Mouse (Mus musculus) neural tube, embryonic 10.5 days (tissue): Measurements from ENCODE around the gene Ccdc151.
A peak's percentile ranks its signal among the peaks of the same experiment; 100 is the strongest.

ENCODE experiments used
- DNase-seq: peaks from one replicate; pipeline ENCODE4 v3.0.0-alpha.2; 2017; ENCODE audit warnings: low spot score; ENCODE audit errors: extremely low spot score

Ccdc151 gene

GRCm38 (mm10) chr9:21959244-21959643 is 43.2 kb downstream of the Ccdc151 start:
- DNase-seq: no peak

GRCm38 (mm10) chr9:21958372-21958771 is 44.1 kb downstream of the Ccdc151 start:
- no peak for DNase-seq

GRCm38 (mm10) chr9:21955570-21956281 is 46.7 kb downstream of the Ccdc151 start, which contains the start of gene Swsap1:
Gene Swsap1, plus strand, starts transcription at chr9:21955755.
- DNase-seq: peak; percentile 97

GRCm38 (mm10) chr9:21955225-21955569 is 47.2 kb downstream of the Ccdc151 start:
- DNase-seq: no peak

DNA sequence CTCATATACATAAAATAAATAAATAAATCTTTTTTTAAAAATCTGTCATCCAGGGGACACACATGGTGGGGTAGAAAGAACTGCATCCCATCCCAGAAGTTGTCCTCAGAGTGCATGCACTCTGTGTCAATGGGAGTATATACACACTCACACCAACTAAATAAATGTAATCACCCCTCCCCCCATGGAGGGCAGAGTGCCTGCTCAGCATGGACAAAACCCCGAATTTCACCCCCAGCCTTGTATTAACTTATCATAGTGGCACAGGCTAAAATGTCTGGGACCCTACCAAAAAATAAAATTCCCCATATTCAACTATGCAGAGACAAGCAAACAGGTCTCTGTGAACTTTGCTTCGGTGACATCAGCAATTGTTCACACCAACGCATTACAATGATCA is 47.8 kb downstream of the Ccdc151 start:
- DNase-seq: no peak

DNA sequence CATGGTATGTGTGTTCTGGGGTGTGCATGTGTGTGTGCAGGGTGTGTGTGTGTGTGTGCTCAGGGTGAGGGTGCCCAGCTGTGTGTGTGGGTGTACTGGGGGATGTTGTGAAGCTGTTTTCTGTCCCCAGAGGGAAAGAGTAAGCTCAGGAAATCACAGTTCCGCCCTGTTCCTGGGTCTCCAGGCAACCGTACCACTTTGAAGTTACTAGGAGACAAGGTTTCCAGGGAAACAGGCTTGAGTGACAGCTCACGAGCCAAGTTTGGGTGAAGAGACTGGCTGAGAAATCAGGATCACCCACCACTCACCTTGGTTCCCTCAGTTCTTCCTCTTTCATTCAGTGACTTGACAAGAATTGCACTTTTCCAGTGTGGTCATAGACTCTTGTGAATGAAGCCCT is 48.8 kb downstream of the Ccdc151 start:
- no peak for DNase-seq

- no peak for DNase-seq
Observed at GRCm38 (mm10) chr9:21951977-21952376, 50.5 kb downstream of the Ccdc151 start.

- DNase-seq: peak; percentile 89
Observed at GRCm38 (mm10) chr9:21950322-21950721, 52.1 kb downstream of the Ccdc151 start.

DNA sequence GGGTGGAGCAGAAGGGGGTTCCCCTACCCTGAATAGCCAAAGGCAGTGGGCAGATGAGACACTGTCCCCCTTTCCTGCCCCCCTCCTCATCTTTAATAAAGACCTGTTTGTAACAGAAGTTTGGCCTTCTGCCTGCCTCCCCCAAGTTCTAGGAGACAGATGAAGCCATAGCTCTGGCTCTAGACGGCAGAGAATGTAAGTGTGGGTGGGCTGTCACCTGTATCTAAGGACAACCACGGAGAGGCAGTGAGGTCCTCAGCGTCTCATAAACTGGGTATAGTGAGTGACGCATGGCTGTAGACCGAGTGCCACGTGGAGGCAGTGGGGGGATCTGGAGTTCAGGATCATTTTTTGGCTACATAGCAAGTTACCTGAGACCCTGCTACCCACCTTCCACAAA is 53.6 kb downstream of the Ccdc151 start:
- no peak for DNase-seq

- DNase-seq: no peak
Observed at GRCm38 (mm10) chr9:21948146-21948545, 54.3 kb downstream of the Ccdc151 start.

- no peak for DNase-seq
Observed at GRCm38 (mm10) chr9:21947540-21948130, 54.8 kb downstream of the Ccdc151 start.

DNA sequence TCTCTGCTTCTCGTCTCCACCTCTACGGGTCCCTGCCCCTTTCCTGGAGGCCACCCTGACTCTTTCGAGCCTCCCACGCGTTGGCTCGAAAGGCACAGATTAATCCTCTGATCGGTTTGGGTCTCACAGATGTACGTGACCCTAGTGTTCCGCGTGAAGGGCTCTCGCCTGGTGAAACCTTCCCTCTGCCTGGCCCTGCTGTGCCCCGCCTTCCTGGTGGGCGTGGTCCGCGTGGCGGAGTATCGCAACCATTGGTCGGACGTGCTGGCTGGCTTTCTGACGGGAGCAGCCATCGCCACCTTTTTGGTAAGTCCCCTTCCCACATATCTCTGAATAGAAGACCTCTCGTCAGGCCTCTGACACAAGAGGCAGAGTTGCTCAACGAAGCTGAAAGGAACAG is 58.2 kb downstream of the Ccdc151 start:
- peak; percentile 29 for DNase-seq

GRCm38 (mm10) chr9:21943638-21944037 is 58.8 kb downstream of the Ccdc151 start:
- no peak for DNase-seq

DNA sequence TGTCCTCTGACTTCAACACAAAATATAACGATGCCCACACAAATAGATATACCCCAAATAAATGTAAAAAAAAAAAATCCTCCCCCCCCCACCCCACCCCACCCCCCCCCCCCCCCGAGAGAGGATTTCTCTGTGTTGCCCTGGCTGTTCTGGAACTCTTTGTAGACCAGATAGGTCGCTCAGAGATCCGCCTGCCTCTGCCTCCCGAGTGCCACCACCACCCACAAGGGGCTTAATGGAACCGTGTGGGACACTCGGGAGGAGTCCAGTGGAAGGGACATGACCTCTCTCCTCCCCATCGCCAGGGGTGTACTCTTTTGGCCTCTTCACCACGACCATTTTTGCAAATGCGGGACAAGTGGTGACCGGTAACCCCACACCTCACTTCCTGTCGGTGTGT is 59.4 kb downstream of the Ccdc151 start:
- no peak for DNase-seq
